Mouse (Mus musculus) MN1 (cell line): Measurements from ENCODE around the gene Fitm1.

ENCODE experiments used
- DNase-seq: peaks from one replicate; pipeline ENCODE4 v3.0.0-alpha.2; 2016; ENCODE audit warnings: low spot score

Gene Fitm1

GRCm38 (mm10) chr14:55575302-55575701 lies at the start of gene Fitm1:
Gene Fitm1, plus strand, starts transcription at chr14:55575617.
- no peak for DNase-seq

DNA sequence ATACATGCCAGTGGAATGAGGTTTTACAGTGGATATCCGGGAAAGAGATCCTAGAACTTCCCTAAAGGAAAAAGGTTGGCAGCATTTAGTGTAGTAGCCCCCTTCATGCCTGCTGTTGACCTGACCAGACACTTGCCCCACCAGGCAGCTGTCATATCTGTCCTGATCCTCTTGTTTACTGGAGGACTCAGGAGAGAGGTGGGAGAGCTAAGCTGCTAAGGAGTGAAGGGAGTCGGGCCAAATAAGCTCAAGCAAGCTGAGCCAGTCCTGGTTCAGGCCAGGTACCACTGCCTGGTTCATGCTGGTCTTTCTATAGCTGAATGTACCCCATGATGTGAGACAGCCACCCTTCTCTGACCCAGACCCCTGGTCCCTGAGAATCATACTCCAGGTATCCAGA lies 48.7 kb upstream of the Fitm1 start:
- DNase-seq = no peak

DNA sequence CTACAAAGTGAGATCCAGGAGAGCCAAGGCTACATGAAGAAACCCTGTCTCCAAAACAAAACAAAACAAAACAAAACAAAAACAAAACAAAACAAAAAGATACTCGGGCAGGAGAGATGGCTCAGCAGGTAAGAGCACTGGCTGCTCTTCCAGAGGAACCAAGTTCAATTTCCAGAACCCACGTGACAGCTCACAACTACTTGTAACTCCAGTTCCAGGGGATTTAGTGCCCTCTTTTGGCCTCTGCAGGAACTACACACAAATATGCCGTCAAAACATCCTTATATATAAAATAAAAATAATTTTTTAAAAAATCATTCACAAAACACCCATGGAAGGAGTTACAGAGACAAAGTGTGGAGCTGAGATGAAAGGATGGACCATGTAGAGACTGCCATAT lies 47.5 kb upstream of the Fitm1 start:
- DNase-seq = peak; percentile 50

DNA sequence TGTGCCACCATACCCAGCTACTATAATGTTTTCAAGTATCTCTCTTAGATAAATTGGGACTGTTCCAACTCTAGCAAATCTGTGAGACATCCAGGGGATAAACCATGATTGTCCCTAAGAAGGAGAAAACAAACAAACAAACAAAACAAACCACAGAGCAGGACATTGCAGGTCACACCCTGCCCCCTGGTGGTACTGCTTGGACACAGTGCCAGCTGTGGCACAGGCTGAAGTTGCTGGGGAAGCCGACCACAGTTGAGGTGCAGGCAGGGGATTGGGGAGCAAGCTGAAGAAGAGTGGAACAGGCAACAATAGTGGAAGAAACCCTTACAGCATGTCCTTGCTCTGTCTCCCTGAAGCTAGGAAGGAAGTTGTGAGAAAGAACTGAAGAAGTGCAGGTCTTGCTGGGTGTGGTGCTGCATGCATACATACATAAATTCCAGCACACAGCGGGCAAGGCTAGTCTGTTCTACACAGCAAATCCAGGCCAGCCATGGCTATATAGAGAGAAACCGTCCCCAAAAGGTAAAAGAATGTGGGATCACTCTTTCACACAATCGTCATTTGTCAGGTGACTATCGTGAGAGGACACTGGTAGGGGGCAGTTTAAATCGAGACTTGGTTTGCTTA lies 39.2 kb upstream of the Fitm1 start:
- DNase-seq = no peak

DNA sequence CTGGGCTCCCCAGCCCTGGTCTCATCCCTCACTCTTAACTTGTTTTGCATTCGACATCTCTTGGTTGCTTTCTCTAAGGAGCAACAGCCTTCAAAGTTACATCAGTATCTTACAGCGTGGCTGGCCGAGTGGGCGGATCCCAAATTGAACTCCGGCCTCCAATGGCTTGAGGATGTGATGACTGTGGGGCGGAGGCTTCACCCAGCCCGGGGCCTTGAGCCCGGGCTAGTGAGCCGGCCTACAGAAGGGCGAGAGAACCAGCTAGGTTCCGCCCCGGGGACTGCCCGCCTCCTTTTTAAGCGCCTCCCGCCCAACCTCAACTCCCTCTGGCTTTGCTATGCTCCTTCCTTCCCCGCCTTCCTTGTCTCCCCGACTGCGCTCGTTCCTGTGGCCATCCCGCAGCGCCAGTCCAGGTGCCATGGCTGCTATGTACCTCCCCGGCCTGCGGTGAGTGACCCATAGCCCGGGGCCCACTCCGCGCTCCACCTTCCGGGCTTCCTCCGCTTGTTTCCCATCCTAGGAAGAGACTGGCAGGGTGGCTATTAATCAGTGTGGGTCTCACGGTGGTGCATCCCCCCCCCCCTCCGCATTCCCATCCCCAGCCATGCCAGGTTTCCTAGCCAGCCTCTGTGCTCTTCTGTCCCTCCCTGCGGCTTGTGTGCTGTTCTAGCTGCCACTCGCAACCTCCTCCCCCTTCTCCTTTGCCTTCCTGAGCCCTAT lies 35.2 kb upstream of the Fitm1 start, which contains the start of gene Pck2:
Gene Pck2, plus strand, starts transcription at position 200 of the 720 bp plus-strand sequence.
- DNase-seq = peak; percentile 96

DNA sequence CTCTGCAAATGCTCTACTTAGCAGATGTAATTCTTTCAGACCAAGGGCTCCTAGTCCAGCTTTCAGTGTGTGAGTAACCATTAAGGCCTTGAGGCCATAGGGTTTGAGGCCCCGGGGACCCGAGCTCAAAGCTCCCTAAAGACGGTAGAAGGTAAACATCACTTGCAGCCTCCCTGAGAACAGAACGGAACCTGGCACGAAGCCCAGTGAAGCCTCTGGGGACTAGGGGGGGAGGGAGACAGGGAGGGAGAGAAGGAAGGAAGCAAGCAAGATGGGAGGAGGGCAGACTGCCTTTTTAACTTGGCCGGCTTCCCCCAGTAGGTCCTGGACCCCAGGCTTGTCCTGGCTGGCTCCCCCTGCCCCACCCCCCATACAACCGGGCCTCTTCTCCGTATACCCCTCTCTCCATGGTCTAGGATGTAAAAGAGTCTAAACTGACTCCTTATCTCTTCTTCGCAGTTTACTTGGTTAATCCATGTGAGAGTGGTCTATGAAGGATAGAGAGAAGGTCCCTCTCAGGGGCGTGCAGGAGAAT lies 34.6 kb upstream of the Fitm1 start:
- peak; percentile 85 for DNase-seq

DNA sequence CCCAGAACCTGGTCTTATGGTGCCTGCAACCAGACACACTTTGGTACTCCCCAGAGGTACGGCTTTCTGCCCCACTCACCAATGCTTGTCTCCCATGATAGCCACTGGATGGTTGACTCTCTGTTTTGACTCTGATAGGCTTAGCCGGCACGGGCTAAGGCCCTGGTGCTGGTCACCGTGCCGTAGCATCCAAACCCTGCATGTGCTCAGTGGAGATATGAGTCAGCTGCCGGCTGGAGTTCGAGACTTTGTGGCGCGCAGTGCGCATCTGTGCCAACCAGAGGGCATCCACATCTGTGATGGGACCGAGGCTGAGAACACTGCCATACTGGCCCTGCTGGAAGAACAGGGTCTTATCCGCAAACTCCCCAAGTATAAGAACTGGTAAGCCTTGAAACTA lies 33.1 kb upstream of the Fitm1 start:
- no peak for DNase-seq

- peak; percentile 69 for DNase-seq
Measured at GRCm38 (mm10) chr14:55544334-55544733, 31.1 kb upstream of the Fitm1 start.

GRCm38 (mm10) chr14:55550191-55550590 lies 25.2 kb upstream of the Fitm1 start:
- no peak for DNase-seq

GRCm38 (mm10) chr14:55551347-55551746 lies 24.1 kb upstream of the Fitm1 start:
- no peak for DNase-seq

- DNase-seq = no peak
Measured at GRCm38 (mm10) chr14:55551794-55552193, 23.6 kb upstream of the Fitm1 start.

DNA sequence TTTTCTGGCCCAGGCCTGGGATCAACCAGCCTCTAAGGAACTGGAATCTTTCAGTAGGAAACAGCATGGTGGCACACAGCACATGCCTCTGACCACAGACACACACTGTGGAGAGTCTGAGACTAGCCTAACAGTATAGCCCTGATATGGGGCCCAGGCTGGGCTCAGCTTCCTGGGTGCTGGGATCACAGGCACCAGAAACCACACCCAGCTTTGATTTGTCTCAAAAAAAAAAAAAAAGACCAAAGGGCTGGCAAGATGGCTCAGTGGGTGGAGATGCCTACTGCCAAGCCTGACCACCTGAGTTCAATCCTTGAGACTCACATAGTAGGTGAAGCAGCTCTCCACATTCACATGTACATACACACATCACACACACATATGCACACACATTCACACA lies 20.8 kb upstream of the Fitm1 start:
- no peak for DNase-seq

- no peak for DNase-seq
Measured at GRCm38 (mm10) chr14:55555788-55556187, 19.6 kb upstream of the Fitm1 start.

GRCm38 (mm10) chr14:55557003-55557402 lies 18.4 kb upstream of the Fitm1 start:
- DNase-seq = peak; percentile 80

DNA sequence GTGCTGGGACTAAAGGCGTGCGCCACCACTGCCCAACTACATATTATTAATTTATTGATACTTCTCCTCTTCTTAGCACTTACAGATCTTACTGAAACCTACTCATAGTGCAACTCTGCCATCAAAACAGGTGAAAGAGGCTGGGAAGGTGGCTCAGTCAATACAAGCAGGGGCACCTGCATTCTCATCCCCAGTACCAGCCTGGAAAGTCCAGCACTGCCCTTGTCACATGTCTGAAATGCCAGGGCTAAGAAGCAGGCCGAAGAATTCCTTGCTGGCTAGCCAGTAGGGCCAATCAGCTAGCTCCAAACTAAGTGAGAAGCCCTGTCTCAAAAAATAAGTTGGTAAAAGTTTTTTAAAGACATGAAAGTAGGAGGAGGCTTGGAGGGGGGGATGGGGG lies 17.8 kb upstream of the Fitm1 start:
- no peak for DNase-seq

GRCm38 (mm10) chr14:55558740-55559448 lies 16.5 kb upstream of the Fitm1 start:
- DNase-seq = no peak

DNA sequence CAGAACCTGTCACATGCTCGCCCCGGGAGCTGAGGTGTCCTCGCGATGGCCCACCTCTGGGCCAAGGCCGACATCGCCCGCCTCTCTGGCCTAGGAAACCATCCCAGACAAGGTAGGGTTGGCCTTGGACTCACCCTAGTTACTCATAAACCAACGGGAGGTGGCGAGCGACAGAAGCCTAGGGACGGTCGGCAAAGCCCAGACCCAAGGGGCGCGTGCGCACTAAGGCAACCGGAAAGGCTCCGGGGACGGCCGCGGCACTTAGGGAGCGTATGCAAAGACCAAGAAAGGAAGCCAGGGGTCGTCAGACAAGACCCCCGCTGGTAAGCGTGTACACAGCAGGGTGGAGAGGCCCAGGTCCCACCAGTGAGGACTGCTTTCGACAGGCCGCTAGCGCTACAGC lies 15.6 kb upstream of the Fitm1 start, which contains the start of gene Dcaf11:
Gene Dcaf11, plus strand, starts transcription at position 208 of the 403 bp plus-strand sequence.
- DNase-seq = peak; percentile 96

DNA sequence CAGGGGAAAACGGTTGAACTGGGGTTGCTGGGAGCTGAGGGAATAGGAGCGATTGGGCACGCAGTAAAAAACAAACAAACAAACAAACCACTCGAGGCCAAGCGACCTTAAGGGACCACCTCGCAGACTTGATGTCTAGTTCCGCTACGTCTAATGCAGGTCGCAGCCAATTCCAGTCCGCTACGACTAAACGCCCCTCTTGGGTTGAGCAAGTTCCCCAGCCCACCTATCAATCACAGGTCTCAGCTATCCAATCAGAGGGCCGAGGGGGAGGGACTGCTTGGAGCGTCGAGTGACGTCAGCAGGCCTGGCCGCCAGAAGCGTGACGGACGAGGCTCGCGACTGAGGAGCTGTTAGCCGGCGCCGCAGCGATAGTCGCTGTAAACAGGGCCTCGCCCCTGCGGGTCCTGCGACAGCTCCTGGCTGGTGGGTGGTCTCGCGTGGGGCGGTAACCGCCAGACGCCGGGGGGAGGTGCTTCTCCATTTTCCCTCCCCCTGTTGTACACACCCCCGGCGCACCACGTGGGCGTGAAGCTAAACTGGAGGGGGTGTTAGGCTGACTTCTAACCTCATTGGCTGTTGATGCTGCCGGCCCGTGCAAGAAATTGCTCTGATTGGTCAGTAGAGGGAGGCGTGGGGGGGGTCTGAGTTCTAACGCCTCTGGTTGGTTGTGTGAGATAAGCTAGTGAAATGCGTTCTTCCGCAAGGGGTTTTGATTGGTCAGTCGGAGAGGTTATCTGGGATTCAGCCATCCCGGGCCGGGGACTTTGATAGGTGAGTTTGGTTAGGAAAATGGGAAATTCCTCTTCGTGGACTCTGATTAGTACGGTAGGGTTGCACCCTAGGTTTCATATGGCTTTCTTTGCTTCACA lies 15.0 kb upstream of the Fitm1 start, which contains the start of gene A730061H03Rik:
Gene A730061H03Rik, minus strand, starts transcription at position 205 of the 872 bp plus-strand sequence.
- DNase-seq = peak; percentile 97

GRCm38 (mm10) chr14:55561860-55562259 lies 13.6 kb upstream of the Fitm1 start:
- no peak for DNase-seq

DNA sequence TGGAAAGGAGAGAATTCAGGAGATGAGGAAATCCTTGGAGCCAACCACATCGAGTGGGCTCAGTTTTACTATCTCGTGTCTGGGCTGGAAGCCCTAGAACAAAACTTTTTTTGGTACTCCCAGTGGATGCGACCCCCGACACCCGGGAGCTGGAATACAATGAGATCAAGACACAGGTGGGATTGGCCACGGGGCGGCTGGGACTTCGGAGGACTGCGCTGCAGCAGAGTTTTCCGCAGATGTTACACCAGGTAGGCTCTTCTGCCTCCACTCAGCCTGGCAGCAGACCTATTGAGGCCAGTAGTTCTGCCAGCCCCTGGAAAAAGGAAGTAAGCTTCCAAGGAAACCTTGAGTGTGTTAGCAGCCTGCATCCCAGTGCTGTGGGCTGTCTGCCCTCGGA lies 12.2 kb upstream of the Fitm1 start:
- no peak for DNase-seq

DNA sequence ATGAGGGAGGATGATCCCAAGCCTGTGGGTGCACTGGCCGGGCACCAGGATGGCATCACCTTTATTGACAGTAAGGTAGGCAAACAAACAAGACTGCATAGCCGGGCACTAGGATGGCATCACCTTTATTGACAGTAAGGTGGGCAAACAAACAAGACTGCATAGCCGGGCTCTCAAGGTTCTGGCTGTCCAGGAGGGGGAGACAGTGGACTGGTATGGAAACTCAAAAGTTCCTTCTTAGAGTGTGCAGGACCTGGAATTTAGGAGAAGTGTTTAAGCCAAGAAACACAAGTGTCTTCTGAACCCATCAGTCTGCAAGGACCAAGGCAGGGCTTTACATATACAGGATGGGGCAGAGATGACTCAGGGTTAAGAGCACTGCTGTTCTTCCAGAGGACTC lies 9.7 kb upstream of the Fitm1 start:
- no peak for DNase-seq

- DNase-seq = no peak
Measured at GRCm38 (mm10) chr14:55567496-55567895, 7.9 kb upstream of the Fitm1 start.
